Mouse (Mus musculus) layer of hippocampus, adult 11-12 months (tissue): ENCODE results near the gene Arfgef3.

ENCODE experiments used
- DNase-seq: peaks from one replicate; pipeline ENCODE4 v3.0.0; 2022; ENCODE audit warnings: low spot score

The Arfgef3 gene

DNA sequence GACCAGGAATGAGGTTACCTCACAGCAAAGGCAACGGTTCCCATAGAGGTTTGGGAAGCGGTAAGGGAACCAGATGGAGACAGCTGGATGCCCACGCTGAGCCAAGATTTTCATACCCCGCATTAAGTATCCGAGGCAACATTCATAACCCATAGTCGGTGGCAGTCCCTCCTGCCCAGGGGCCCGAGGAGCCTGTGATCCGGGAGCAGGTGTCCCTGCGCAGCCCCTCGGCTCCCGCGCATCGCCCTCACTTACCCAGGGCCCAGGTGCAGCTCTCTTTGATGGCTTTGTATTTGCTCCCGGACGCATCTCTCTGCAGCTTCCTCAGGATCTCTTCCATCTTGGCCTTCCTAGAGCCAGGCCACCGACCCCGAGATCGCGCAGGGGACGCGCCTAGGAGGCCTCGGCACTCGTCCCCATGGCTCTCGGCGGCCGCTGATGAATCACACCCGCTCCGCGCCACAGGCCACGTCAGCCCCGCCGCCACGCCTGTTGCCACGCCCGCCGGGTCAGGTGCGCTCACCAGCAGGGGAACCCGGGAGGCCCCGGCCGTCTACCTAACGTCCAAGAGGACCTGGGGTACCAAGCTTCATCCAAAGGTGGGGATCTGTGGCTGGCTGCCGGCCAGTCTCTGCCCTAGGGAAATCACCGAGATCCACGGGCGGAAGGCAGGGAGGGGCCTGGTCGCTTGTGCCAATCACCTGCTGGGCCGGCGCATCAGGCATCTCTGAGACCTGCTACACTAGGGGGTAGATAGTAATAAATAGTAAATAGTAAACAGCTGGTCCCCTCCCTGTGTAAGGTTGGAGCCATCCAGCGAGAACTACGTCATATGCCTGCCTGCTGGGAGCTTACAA lies at the start of gene Arfgef3:
TSS of gene Arfgef3 (minus strand) at position 664 of the 857 bp plus-strand sequence.
- peak; percentile 77 for DNase-seq

DNA sequence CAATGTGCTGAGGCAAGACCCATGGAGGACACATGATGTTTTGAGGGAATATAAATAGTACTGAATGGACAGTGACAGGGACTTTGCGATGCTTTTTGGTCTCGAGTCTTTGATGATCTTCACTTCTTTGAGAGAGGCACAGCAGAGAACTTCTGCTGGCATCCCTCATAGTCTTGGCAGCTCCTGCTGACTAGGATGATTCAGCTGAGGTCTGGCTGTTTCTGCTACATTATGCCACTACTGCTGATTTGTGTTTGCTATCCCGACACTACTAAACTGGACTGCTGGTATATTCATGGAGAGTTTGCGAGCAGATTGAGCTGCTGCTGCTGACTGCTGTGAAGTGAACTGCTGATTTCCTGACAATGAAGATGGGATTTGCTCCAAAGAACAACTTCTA lies 46.3 kb upstream of the Arfgef3 start:
- DNase-seq: no peak

DNA sequence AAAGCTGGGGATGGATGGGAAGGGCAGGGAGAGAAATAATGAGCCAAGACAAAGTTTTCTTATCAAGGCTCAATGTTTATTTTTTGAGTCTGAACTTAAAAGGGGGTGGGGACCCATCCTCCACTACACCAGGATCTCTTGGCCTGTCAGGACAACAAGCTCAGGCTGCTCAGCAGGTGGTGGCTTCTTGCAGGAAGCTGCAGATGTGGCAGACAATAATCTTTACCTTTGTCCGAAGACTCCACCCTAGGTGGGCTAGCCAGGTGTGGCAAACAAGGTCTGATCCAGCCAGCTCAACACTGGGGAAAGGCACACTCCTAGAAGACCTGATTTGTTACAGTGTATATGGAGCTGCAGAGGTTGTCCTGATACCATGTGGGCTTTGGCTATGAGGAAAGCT lies 44.9 kb upstream of the Arfgef3 start:
- DNase-seq: no peak

DNA sequence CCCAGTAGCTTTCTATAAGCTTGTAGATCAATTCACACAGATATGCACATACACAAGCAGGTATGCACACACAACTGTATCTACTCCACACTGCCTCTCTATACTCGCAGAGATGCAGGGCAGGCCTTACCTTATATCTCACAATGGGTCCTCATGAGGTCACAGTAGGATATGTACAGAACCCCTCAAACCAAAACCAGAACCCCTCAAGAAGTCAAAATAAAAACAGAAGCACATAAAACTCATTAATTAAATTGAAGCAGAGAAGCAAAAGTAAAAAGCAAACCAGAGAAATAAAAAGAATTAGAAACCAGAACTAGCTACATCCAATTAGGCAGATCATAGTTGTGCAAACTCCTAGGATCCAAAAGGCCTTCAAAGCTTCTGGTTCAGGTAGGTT lies 42.9 kb upstream of the Arfgef3 start, which contains the start of gene Gm4922:
TSS of gene Gm4922 (minus strand) at position 101 of the 400 bp plus-strand sequence.
- DNase-seq: no peak

DNA sequence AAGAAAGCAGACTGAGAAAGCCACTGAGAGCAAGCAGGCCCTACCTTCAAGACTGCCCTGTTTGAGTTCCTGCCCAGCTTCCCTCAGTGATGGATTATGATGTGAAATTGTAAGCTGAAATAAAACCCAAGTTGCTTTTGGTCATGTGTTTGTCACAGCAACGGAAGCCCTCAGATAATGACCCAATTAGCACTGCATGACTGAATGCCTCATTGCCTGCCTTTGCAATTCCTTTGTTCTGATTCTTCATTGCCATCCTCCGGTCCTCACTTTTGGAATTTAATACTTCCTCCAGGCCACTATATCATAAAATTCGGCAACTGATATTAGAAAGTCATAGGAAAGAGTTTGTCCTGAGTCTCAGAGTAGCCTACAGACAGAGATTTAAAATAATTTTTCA lies 33.8 kb upstream of the Arfgef3 start:
- no peak for DNase-seq

DNA sequence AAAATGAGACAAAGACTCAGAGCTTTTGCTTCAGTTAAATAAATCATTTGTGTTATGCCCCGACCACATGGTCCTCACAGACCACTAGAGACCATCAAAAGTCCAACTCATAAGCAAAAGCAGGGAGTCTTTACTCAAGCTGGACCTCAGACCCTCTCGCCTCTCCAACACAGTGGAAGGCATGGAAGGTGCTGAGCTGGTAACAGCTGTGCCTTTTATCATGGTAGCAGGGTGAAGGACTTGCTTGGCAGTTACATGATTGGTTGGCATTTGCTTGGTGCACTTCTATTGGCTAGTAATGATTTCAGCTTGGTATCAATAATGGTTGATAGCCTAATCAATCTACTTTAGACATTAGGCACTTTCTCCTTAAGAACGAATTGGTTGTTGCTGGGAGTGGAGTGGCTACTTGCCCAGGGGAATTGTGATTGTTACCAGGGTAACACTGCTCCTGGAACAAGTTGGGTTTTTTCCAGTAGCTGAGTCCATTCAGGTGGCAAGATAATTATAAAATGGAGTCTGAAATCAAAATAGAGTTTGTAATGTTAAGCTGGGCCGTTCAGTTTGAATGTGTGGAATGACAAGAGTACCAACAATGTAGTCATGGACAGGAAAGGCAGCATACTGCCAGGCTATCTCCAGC lies 28.9 kb upstream of the Arfgef3 start:
- no peak for DNase-seq

DNA sequence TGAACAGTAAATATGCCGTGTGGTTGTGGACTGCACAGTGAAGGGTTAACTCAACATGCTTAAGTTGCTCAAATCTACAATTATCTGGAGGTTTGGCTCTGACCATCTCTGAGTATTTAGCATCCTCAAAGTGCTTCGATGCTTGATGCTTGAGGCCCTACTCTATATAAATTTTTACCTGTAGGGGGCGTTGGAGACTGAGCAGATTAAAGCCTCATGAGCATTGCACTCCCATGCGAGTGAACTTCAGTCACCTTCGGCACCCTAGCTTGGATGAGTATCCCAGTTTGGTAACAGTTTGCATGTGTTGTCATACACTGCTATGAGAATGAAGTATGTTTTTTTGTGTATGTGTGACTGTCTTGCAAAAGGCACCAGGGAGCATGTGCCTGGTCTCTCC lies 26.2 kb upstream of the Arfgef3 start:
- no peak for DNase-seq

DNA sequence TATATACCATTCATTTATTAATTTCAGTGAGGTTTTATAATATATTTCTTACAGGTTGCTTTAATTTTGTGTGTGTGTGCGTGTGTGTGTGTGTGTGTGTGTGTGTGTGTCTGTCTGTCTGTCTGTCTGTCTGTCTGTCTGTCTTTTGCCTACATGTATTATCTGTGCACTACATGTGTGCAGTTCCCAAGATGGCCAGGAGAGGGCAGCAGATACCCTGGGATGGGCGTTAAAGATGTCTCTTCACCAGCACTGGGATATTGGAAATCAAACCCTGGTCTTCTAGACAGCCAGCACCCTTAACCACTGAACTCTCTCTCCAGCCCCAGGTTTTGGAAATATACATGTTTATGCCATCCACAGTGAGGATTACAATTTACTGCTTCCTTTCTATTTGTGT lies 16.5 kb upstream of the Arfgef3 start:
- peak; percentile 46 for DNase-seq

DNA sequence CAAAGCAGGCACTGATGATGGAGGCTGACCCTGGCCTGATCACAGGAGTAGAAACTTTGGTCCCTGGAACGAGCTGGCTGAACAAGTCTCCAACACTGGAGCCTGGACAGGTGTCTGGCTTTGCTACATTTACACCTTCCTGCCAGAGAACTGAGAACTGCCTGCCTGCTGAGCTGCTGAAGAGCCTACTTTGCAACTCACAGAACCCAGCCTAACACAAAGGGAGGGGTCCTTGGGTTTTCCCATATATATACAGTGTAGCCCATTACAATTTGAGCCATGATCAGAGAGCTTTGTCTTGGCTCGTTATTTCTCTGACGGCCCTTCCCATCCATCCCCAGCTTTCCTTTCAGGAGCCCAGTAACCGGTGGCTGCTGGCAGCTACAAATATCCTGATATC lies 6.3 kb upstream of the Arfgef3 start:
- DNase-seq: no peak

DNA sequence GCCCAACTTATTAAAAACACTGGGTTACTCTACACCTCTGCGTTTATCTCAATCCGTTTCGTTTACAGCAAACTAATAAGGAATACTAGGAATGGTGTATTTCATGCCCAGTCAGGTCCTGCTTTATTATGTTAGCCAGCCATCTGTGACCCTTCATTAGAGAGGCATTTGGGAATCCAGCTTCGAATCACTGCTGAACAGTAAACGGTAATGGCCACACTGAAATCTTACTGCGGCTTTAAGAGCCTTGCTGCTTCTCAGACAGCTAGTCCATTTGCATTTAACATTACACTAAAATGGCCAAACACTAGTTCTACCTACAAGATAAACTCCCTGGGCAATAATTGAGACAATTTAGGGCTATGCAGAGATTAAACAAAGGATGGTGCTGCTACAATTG lies 1.7 kb downstream of the Arfgef3 start:
- DNase-seq: no peak

DNA sequence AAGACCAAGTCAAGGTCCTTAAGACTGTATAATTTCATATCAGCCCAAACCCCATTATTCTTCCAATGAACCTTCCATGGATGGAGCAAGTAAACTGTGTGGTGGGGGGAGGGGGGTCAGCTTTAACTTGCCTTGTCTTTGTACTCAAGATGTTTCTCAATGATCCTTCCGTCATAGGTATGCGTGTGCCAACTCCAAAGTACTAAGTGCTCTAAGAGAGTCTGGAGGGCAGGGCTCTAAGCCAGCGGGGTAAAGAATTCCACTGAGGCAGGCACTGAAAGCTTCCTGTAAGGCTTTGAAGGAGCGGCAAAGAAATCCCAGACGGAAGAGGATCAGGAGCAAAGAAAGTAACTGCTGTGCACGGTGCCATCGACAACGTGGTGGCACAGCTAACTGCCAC lies 2.7 kb downstream of the Arfgef3 start:
- DNase-seq: no peak

DNA sequence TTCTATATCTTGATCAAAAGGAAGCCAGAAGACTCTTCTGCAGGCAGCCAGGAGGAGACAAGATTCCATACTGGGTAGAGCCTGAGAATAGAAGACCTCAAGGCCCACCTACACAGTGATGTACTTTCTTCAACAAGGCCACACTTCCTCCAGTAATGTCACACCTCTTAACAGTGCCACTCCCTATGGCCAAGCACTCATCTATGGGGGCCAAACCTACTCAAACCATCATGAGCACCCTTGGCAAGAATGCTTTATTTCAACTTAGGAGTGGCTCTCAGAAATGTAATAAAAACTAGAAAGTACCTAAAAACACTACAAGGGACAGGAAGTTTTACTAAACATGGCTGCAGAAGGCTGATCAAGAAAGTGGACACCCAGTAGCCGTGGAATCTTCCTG lies 15.2 kb downstream of the Arfgef3 start:
- no peak for DNase-seq

DNA sequence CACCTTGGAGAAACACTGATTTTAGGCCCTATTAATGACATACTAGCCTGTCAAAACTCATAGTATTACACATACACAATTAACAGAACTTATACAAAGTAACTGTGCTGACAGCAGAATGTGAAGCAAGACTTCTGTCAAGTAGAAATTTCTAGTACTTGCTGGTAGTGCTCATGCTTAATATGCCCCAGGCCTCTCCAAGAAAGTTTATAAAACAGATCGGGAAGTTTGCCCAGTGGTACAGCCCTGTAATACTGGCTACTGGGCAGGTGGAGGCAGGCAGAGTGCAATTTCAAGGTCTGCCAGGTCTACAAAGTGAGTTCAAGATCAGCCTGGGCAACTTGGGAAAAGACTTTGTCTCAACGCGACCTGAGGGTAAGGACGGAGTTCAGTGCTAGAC lies 32.3 kb downstream of the Arfgef3 start:
- DNase-seq: no peak

DNA sequence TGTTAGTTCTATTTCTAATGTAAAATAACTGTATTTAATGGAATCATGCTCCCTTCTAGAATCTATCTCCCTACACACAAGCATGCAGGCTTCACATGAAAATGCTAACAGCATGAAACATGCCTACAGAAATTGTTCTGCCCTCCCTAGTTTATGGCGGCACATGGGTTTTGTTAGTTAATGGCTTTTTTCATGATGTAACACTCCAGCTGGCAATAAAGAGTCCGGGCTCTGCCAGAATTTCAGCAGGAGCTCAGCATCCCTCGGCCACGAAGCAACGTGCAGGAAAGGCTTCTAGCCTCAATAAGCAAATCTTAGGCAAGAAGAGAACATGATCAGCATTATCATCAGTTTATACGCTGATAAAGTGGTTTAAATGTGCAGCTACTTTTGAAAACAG lies 32.8 kb downstream of the Arfgef3 start:
- peak; percentile 41 for DNase-seq

DNA sequence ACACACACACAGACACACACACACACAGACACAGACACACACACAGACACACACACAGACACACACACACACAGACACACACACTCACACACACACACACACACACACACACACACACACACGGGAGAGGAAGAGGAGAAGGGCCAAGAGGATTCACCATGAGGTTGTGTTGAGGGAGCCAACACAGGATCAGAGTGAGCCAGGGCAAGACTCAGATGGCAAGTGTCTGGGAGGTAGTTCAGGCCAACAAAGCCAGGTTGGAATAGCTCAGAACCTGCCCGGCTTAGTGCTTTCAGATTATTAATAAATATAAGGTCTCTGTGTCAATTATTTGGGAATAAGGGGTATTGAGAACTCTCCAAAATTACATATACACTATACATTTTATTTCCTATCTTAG lies 33.9 kb downstream of the Arfgef3 start:
- no peak for DNase-seq

DNA sequence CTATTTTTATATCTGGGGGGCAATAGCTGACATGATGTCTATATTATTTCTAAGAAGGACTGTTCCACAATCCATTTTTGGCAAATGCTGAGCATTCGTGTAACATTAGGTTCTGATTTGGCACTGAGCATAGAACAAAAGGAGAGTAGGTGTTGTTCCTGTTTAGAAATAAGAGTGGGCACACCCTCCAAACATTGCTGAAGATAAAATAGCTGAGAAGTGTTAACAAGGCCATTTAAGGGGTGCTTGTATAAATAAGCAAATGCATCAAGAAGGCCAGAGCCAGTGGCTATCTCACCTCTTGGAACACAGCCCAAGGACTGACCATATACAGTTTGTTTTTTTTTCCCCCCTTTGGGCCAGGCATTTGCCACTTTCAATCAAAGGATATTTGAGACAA lies 35.1 kb downstream of the Arfgef3 start:
- peak; percentile 27 for DNase-seq

DNA sequence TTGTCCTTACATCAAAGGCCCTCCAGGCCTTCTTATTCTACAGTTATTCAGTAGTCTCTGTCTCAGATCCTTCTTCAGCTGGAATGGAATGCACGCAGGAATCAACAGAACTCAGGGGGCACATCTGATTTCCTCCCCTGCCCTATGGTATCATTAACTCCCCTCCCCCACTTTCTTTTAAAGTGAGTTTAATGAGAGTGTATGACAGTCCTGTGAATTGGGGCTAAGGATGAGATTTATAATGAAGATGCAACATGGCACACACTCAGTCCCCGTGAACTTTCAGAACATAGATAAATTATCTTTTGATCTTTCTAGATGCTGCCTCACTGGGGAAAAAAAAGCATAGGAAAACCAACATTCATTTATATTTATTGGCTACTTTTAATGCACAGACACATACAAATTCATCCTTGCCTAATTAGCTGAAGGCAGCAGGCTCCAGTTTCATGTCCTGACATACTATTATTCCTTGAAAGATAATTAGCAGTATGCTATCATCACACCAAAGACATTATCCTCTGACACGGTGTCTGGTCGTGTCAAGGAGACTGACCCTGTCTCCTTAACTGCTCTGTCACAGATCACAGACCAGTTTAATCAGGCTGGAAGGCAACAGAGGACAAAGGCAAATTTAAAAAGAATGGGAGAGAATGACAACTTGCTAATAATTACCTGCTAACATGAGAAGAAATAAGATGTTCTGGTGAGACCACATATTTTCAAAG lies 39.2 kb downstream of the Arfgef3 start:
- DNase-seq: no peak

DNA sequence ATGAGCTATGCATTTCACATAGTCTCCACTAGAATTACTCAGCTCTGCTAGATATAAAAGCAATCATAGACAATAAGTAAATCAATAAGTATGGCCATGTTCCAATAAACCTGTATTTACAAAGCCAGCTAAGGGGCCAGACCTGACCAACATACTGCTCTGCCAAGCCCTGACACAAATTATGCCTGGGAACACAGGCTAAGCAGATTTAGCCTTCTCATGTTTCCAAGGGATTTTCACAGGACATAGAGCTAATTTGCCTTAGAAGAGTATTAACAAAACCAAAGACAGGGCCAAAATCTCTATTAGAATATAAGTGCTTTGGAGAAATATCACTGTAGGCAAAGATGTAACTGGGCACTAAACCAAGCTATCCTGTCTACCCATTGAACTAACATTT lies 42.2 kb downstream of the Arfgef3 start:
- no peak for DNase-seq

DNA sequence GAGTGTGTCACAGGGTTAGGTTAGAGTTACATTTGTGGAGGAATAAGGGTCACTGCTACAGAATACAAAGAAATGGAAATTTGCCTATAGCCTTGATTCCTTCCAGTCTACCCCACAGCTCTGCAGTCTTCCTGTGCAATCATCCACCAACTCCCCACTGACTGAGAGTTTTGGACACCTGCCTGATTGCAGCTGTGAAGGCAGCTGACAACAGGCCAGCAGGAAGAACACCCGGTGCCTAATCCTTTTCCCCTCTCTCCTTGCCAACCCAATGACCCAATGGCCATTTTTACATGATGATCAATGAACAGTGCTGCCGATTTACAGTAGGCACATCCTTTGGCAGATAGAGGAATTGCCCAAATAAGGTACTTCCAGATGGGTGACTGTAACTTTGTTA lies 43.6 kb downstream of the Arfgef3 start:
- no peak for DNase-seq

DNA sequence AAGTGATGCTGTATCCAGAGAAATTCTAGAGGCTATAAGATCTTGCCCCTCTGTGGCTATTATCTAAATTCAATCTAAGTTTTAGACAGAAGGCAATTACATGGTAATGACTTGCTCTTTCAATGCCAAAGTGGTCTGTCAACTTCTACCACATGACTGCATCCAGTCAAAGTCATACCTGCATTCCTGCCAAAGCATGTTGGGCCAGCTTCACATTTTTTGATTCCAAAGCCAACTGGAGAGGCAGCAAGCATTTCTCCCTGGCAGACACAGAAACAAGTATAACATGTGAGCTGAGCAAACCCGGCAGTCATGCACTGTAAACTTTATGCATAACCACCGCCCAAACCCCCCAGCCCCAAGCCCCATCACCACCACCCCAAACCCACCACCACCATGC lies 44.6 kb downstream of the Arfgef3 start:
- DNase-seq: no peak

DNA sequence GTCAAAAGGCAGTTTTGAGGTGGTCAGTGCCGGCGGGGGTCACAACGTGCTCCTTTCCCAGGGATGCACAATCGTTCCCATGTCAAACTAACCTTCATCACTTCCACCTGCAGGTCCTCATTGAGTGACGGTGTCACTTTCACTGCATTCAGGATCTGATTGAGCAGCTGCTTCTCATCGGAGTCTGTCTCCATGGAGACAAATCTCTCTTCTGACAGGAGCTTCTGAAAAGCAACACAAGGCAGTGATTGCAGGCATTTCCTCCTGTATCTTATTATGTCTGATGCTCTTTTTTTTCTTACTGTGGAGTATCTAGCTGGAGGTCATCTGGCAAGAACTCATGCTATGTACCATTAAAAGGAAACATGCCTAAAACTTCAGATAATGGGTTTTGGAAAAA lies 47.3 kb downstream of the Arfgef3 start:
- no peak for DNase-seq

DNA sequence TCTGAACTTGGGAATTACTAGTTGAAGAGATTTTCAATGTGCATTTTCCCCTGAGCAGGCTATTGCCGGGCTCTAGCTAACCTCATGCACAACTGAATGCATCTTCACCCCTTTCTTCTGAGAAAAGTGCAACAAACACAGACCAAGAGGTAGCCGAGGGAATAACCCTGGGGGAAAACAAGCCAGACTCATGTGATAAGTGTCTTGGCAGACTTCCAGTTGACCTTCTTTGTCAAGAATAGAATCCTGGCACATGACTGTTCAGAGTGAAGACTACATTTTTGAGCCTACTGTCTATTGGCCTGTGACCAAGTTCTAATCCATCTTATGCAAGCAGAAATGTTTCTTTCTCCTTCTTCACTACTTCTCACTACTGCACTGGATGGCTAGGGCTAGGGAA lies 55.5 kb downstream of the Arfgef3 start:
- no peak for DNase-seq

DNA sequence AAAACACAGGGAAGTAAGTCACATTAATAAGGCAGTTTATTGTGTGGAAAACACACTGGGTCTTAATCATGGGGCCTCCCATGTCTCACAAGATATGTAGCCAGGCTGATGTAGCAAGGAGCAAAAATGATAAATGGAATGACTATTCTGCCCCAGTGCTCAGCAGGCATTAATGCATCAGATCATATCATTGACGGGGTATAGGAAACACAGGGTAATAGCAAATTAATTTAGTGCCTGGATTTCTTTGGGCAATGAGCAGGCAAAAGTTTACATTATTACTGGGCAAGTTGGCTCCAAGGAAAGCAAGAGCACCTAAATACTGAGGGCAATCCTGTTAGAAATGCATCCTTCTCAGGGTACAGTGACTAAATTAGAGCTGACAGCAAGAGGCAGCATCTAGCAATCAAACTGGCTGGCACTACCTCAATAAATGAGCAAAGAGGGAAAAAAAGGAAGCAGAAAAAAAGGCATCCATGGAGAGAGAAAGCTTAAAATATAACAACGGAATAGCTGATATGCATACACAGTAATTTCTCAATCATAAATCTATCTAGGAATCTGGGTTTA lies 62.3 kb downstream of the Arfgef3 start:
- no peak for DNase-seq
